Mouse (Mus musculus) hindbrain, embryonic 10.5 days (tissue): ENCODE measurements around the gene Clec2e. TPM values are rescaled to one million over a fixed set of nuclear protein-coding genes. Genes with fewer than 3 reads are reported as not detected.
"Not testable (repeated sequence)": the region's sequence is repeated elsewhere in the genome, so short reads cannot be mapped to it uniquely, and the experiment has no call there.

Experiments
- DNase-seq: peaks from one replicate; pipeline ENCODE4 v3.0.0-alpha.2; 2017; ENCODE audit warnings: low spot score
- H3K27ac ChIP-seq: fragments of 300-500 bp; sonication (generic); 2 replicates; pipeline ENCODE4 v1.5.1; 2016; ENCODE audit warnings: mild to moderate bottlenecking, moderate library complexity
- H3K27me3 ChIP-seq: fragments of 300-500 bp; sonication (generic); 2 replicates; pipeline ENCODE4 v1.6.1; 2016; ENCODE audit warnings: mild to moderate bottlenecking; ENCODE audit not compliant: poor library complexity, insufficient read depth, severe bottlenecking
- H3K36me3 ChIP-seq: fragments of 300-500 bp; sonication (generic); 2 replicates; pipeline ENCODE4 v1.6.1; 2016; ENCODE audit warnings: mild to moderate bottlenecking, moderate library complexity
- H3K4me1 ChIP-seq: fragments of 300-500 bp; sonication (generic); replicated peaks from 2 replicates; pipeline ENCODE4 v1.6.1; 2016; ENCODE audit warnings: mild to moderate bottlenecking
- H3K4me3 ChIP-seq: fragments of 300-500 bp; sonication (generic); 2 replicates; pipeline ENCODE4 v1.5.1; 2016; ENCODE audit warnings: mild to moderate bottlenecking, moderate library complexity
- H3K9me3 ChIP-seq: fragments of 300-500 bp; sonication (generic); 2 replicates; pipeline ENCODE4 v1.6.1; 2016; ENCODE audit warnings: mild to moderate bottlenecking, moderate library complexity
- WGBS: fragments of 180-500 bp; shearing (Covaris S2); methylation state at CpG from one replicate; pipeline ENCODE4 v1.1.7; 2016; 5-methylcytosine and 5-hydroxymethylcytosine counted together
- polyA plus RNA-seq: library from polyadenylated mRNA; unstranded; fragments of >200 nt; fragmentation: Nextera tagmentation; extraction: Ambion mirVana; gene quantifications from 2 replicates; pipeline ENCODE4 v1.2.1, GENCODE M21; 2016

Clec2e gene
- polyA plus RNA-seq, 1 experiment from 2014 or later = not detected

- Histone ChIP-seq H3K27ac (no peak overlapping the region), H3K27me3 (no peaks in the 10 kb centered on the region), H3K4me1 (no peaks in the 10 kb centered on the region), H3K36me3 (no peaks in the 10 kb centered on the region), H3K9me3 (no peaks in the 10 kb centered on the region), H3K4me3 (no peak overlapping the region)
- no peak for DNase-seq
- 66% methylated on average over 1 of the region's 1 CpGs for WGBS
Observed at GRCm38 (mm10) chr6:129097929-129098328, 2.8 kb downstream of the Clec2e start.

- H3K36me3 ChIP-seq = no peaks in the 10 kb centered on the region
- no peak for DNase-seq
Observed at GRCm38 (mm10) chr6:129095166-129095565, 5.5 kb downstream of the Clec2e start.

GRCm38 (mm10) chr6:129088596-129088995, 12.1 kb downstream of the Clec2e start:
- H3K36me3 ChIP-seq, DNase-seq, H3K27me3 ChIP-seq, H3K4me3 ChIP-seq, H3K9me3 ChIP-seq, H3K4me1 ChIP-seq, H3K27ac ChIP-seq: not testable (repeated sequence)
- 96% methylated on average over 8 of the region's 8 CpGs for WGBS

More at GRCm38 (mm10) chr6:129095166-129095565, 5.5 kb downstream of the Clec2e start:
- H3K4me3 ChIP-seq = no peak overlapping the region
- no peaks in the 10 kb centered on the region for H3K4me1 ChIP-seq
- H3K27ac ChIP-seq = no peak overlapping the region
- no peaks in the 10 kb centered on the region for H3K9me3 ChIP-seq
- H3K27me3 ChIP-seq = no peaks in the 10 kb centered on the region

- H3K27me3 ChIP-seq = no peaks in the 10 kb centered on the region
- no peak for DNase-seq
- no peaks in the 10 kb centered on the region for H3K4me1 ChIP-seq
- H3K4me3 ChIP-seq = no peak overlapping the region
- no peak overlapping the region for H3K27ac ChIP-seq
- no peaks in the 10 kb centered on the region for H3K9me3 ChIP-seq
- no peaks in the 10 kb centered on the region for H3K36me3 ChIP-seq
- 84% methylated on average over 1 of the region's 1 CpGs for WGBS
Observed at GRCm38 (mm10) chr6:129088161-129088560, 12.6 kb downstream of the Clec2e start.

- not testable (repeated sequence) for H3K9me3 ChIP-seq, H3K4me3 ChIP-seq
- 78% methylated on average over 2 of the region's 2 CpGs for WGBS
Observed at GRCm38 (mm10) chr6:129086031-129086430, 14.7 kb downstream of the Clec2e start.

GRCm38 (mm10) chr6:129085098-129085497, 15.6 kb downstream of the Clec2e start:
- no peak for DNase-seq
- no peaks in the 10 kb centered on the region for H3K9me3 ChIP-seq
- H3K4me3 ChIP-seq = no peak overlapping the region
- H3K36me3 ChIP-seq = no peaks in the 10 kb centered on the region
- no peaks in the 10 kb centered on the region for H3K27me3 ChIP-seq
- H3K4me1 ChIP-seq = no peaks in the 10 kb centered on the region
- WGBS = 74% methylated on average over 6 of the region's 6 CpGs
- H3K27ac ChIP-seq = no peak overlapping the region

More at GRCm38 (mm10) chr6:129086031-129086430, 14.7 kb downstream of the Clec2e start:
- not testable (repeated sequence) for DNase-seq, H3K4me1 ChIP-seq, H3K36me3 ChIP-seq, H3K27ac ChIP-seq, H3K27me3 ChIP-seq

GRCm38 (mm10) chr6:129066986-129067385, 33.7 kb downstream of the Clec2e start:
- Histone ChIP-seq H3K27ac (no peak overlapping the region), H3K9me3 (no peaks in the 10 kb centered on the region), H3K4me1 (no peaks in the 10 kb centered on the region), H3K27me3 (no peaks in the 10 kb centered on the region), H3K4me3 (no peak overlapping the region), H3K36me3 (no peaks in the 10 kb centered on the region)
- 77% methylated on average over 1 of the region's 1 CpGs for WGBS
- no peak for DNase-seq

GRCm38 (mm10) chr6:129066530-129066929, 34.2 kb downstream of the Clec2e start:
- Histone ChIP-seq H3K4me3 (no peak overlapping the region), H3K27ac (no peak overlapping the region), H3K27me3 (no peaks in the 10 kb centered on the region), H3K4me1 (no peaks in the 10 kb centered on the region), H3K36me3 (no peaks in the 10 kb centered on the region), H3K9me3 (no peaks in the 10 kb centered on the region)
- no peak for DNase-seq

GRCm38 (mm10) chr6:129065857-129066256, 34.9 kb downstream of the Clec2e start:
- no peaks in the 10 kb centered on the region for H3K4me1 ChIP-seq
- H3K36me3 ChIP-seq = no peaks in the 10 kb centered on the region
- H3K27ac ChIP-seq = no peak overlapping the region
- 97% methylated on average over 3 of the region's 3 CpGs for WGBS
- H3K4me3 ChIP-seq = no peak overlapping the region
- H3K9me3 ChIP-seq = no peaks in the 10 kb centered on the region
- no peak for DNase-seq
- H3K27me3 ChIP-seq = no peaks in the 10 kb centered on the region

GRCm38 (mm10) chr6:129065407-129065806, 35.3 kb downstream of the Clec2e start:
- H3K27me3 ChIP-seq = no peaks in the 10 kb centered on the region
- H3K9me3 ChIP-seq = no peaks in the 10 kb centered on the region
- no peak for DNase-seq
- H3K36me3 ChIP-seq = no peaks in the 10 kb centered on the region
- WGBS = 86% methylated on average over 3 of the region's 3 CpGs
- no peak overlapping the region for H3K27ac ChIP-seq
- no peak overlapping the region for H3K4me3 ChIP-seq
- H3K4me1 ChIP-seq = no peaks in the 10 kb centered on the region

GRCm38 (mm10) chr6:129058013-129058412, 42.7 kb downstream of the Clec2e start:
- Histone ChIP-seq H3K4me3 (no peak overlapping the region), H3K9me3 (no peaks in the 10 kb centered on the region), H3K27ac (no peak overlapping the region), H3K36me3 (no peaks in the 10 kb centered on the region), H3K4me1 (no peaks in the 10 kb centered on the region), H3K27me3 (no peaks in the 10 kb centered on the region)
- no peak for DNase-seq

- H3K27ac ChIP-seq = no peak overlapping the region
- H3K4me1 ChIP-seq = no peaks in the 10 kb centered on the region
- DNase-seq = no peak
- H3K9me3 ChIP-seq = no peaks in the 10 kb centered on the region
- WGBS = 87% methylated on average over 3 of the region's 3 CpGs
- H3K4me3 ChIP-seq = no peak overlapping the region
- H3K27me3 ChIP-seq = no peaks in the 10 kb centered on the region
- no peaks in the 10 kb centered on the region for H3K36me3 ChIP-seq
Observed at GRCm38 (mm10) chr6:129056237-129056636, 44.5 kb downstream of the Clec2e start.

- Histone ChIP-seq H3K4me3 (no peak overlapping the region), H3K4me1 (peaks cover 10% of the 10 kb centered on the region), H3K27me3 (peaks cover 5% of the 10 kb centered on the region; the same call in 1 of the 2 replicates), H3K27ac (no peak overlapping the region), H3K9me3 (no peaks in the 10 kb centered on the region), H3K36me3 (no peaks in the 10 kb centered on the region)
- 90% methylated on average over 5 of the region's 5 CpGs for WGBS
- no peak for DNase-seq
Observed at GRCm38 (mm10) chr6:129051731-129052130, 49.0 kb downstream of the Clec2e start.

GRCm38 (mm10) chr6:129051086-129051485, 49.6 kb downstream of the Clec2e start:
- Histone ChIP-seq H3K4me1 (peaks cover 10% of the 10 kb centered on the region), H3K27me3 (peaks cover 5% of the 10 kb centered on the region; the same call in 1 of the 2 replicates), H3K27ac (no peak overlapping the region), H3K36me3 (no peaks in the 10 kb centered on the region), H3K9me3 (no peaks in the 10 kb centered on the region), H3K4me3 (no peak overlapping the region)
- 87% methylated on average over 3 of the region's 3 CpGs for WGBS
- no peak for DNase-seq
